Mouse (Mus musculus) MEL (cell line): ENCODE data around the gene Arpp21.

Experiments
- CHD2 ChIP-seq: IDR thresholded peaks from 2 replicates; pipeline ENCODE4 v1.6.1; 2011; ENCODE audit warnings: low read length, improper control_type of control experiment
- CTCF ChIP-seq, 3 experiments: IDR thresholded peaks in 2 of 3; conservative IDR thresholded peaks in 1 of 3; 2 replicates each; pipeline ENCODE4 v1.5.1; 2011 to 2012; ENCODE audit warnings: low read length in 3 of 3, low read depth in 2 of 3, mild to moderate bottlenecking in 2 of 3, improper control_type of control experiment in 1 of 3, inconsistent platforms in 1 of 3, mixed read lengths in 1 of 3, moderate library complexity in 1 of 3; ENCODE audit not compliant: control insufficient read depth in 1 of 3, insufficient read depth in 1 of 3, poor library complexity in 1 of 3, severe bottlenecking in 1 of 3
- ELF1 ChIP-seq: IDR thresholded peaks from 2 replicates; pipeline ENCODE4 v1.6.1; 2014; ENCODE audit warnings: low read depth, mild to moderate bottlenecking, inconsistent platforms, low read length, improper control_type of control experiment, moderate library complexity
- HCFC1 ChIP-seq: IDR thresholded peaks from 2 replicates; pipeline ENCODE4 v1.6.1; 2012; ENCODE audit warnings: low read depth, mild to moderate bottlenecking, inconsistent platforms, low read length, improper control_type of control experiment, moderate library complexity
- MAX ChIP-seq: IDR thresholded peaks from 2 replicates; pipeline ENCODE4 v1.6.1; 2011; ENCODE audit warnings: low read length, improper control_type of control experiment
- MXI1 ChIP-seq: IDR thresholded peaks from 2 replicates; pipeline ENCODE4 v1.6.1; 2011; ENCODE audit warnings: mild to moderate bottlenecking, low read depth, low read length, improper control_type of control experiment
- MYB ChIP-seq: IDR thresholded peaks from 2 replicates; pipeline ENCODE4 v1.6.1; 2011; ENCODE audit warnings: mild to moderate bottlenecking, low read depth, low read length, improper control_type of control experiment
- POLR2A ChIP-seq, 2 experiments: IDR thresholded peaks; 2 replicates each; pipeline ENCODE4 v1.6.1; 2011 to 2012; ENCODE audit warnings: low read length in 2 of 2, mild to moderate bottlenecking in 2 of 2, control low read depth in 1 of 2, improper control_type of control experiment in 1 of 2, low read depth in 1 of 2, moderate library complexity in 1 of 2; ENCODE audit not compliant: control insufficient read depth in 1 of 2, insufficient read depth in 1 of 2, poor library complexity in 1 of 2
- TBP ChIP-seq: IDR thresholded peaks from 2 replicates; pipeline ENCODE4 v1.8.0; 2011; ENCODE audit warnings: low read depth, low read length, improper control_type of control experiment
- USF1 ChIP-seq: IDR thresholded peaks from 2 replicates; pipeline ENCODE4 v1.6.1; 2014; ENCODE audit warnings: low read depth, mild to moderate bottlenecking, inconsistent platforms, low read length, improper control_type of control experiment, moderate library complexity

DNA sequence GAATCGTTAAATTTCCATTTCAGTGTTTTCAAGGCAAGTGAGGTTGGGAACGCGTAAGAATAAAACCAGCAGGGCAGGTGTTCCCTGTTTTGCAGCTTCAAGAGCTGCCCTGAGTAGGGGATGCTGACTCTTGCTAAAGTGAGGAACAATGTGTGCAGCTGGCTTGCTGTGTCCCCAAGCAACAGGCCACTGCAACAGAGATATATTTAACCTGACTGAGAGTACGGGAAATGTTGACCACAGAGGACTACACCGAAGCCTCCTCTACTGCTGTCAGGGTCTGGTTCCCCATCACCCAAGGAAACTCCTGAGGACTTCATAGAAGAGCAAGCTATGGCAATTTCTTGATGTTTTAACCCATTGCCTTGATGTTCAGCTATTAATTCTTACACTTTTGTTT lies 81.8 kb downstream of the Arpp21 start:
- TF ChIP-seq TBP = no peak
- TF ChIP-seq MAX = no peak
- TF ChIP-seq POLR2A (IDR thresholded peaks at IDR 0.05; ENCODE audit: control insufficient read depth in 1 of 2, insufficient read depth in 1 of 2, low read depth in 1 of 2, low read length in 2 of 2, poor library complexity in 1 of 2) = no peak
- TF ChIP-seq CTCF (IDR thresholded peaks at IDR 0.05 in 2 of 3, conservative IDR thresholded peaks at IDR 0.05 in 1 of 3; ENCODE audit: control insufficient read depth in 1 of 3, insufficient read depth in 1 of 3, low read depth in 2 of 3, low read length in 3 of 3, poor library complexity in 1 of 3, severe bottlenecking in 1 of 3) = no peak
- TF ChIP-seq CHD2 = no peak
- no peak for TF ChIP-seq MXI1
- no peak for TF ChIP-seq HCFC1
- TF ChIP-seq USF1 = no peak
- TF ChIP-seq MYB = no peak
- no peak for TF ChIP-seq ELF1
